Mouse (Mus musculus): ENCODE measurements at regions not wholly inside any gene's neighbourhood (a gene's known extent, or its start where the extent isn't known, plus 50 kb on each side); places are given as distances from the start of the nearest gene placed in this dataset.

DNA sequence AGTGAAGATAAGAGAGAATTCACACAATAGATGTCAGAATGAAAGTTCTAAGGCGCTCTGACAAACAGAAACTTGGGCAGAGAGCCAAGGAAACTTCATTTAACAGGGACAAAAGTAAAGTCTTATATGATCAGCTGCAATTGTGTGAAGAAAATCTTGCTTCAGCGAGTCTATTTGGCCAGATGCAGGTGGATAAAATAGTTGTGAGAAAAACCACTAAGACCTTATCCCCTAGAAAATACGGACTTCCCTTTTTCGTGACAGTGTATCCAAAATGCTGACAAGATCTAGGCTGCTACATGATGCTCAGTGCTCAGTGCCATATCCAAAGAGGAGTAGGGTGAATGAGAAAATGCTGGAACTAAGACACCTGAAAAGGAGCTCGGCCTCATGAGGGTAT is 274.7 kb upstream of the Ppargc1a start:
- DNase-seq (ENCODE audit: low read depth in 2 of 2, low spot score in 2 of 2): no peak

DNA sequence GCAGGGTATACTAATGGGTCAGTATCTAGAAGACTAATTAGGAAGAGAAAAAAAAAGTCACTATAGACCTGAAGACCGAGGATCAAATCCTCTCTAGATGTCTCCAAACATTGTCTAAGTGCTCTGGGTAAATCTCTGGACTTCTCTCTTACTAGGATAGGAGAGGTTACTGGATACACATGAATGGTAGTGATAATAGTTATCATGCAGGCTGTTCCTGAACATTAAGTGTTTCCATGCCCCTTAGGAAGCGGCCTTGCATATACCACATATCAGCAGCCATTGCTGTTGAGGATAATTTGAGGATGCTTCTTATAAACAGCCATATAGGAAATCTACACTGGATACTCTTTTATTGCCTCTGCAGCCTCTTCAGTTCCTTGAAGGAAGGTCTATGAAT is 274.2 kb upstream of the Ppargc1a start:
- DNase-seq (ENCODE audit: low read depth in 2 of 2, low spot score in 2 of 2): no peak

DNA sequence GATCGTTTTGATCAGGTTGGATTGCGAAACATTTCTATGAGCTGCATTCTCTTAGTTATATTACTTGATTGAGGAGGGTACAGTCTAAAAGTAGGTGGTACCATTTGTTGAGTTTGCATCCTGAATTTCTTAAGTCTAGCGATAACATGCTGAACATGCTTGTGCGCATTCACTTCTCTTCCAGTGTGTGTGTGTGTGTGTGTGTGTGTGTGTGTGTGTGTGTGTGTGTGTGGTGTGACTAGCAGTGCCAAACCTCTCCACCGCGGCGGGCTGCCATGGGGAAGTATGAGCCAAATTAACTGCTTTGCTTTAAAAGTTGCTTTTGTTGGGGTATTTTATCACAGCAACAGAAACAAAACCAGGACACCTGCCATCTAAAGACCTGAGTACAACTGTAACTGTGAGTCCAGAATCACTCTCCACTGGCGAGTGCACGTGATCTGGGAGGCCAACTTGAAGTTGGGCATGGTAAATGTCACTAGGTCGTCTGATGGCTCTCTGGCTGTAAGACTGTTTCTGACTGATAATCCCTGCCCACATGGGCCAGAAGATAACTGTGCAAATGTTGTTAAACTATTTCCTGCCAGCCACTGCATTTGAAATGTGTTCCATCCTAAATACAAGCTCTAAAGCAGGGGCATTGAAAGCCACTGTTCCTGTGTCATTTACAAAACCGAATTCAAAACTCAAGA is 273.3 kb upstream of the Ppargc1a start:
- DNase-seq (ENCODE audit: low read depth in 2 of 2, low spot score in 2 of 2): no peak

DNA sequence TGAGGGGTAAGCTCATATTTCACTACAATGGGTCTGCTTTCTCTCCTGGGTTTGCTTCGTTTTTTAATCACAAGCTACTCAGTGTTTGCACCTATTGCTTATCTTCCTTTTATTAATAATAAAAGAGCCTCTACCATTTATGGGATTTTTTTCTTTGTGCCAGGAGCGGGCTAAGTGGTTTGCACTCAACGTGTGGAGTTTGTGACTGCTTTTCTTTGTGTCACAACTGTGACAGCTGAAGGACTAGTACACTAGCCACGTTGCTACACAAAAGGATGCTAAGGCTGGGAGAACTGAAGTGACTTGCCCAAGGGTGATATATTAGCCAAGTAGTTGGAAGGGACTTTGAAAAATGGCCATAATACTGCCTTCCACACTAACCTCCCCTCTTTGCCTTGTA is 271.8 kb upstream of the Ppargc1a start:
- no peak for DNase-seq (ENCODE audit: low read depth in 2 of 2, low spot score in 2 of 2)

DNA sequence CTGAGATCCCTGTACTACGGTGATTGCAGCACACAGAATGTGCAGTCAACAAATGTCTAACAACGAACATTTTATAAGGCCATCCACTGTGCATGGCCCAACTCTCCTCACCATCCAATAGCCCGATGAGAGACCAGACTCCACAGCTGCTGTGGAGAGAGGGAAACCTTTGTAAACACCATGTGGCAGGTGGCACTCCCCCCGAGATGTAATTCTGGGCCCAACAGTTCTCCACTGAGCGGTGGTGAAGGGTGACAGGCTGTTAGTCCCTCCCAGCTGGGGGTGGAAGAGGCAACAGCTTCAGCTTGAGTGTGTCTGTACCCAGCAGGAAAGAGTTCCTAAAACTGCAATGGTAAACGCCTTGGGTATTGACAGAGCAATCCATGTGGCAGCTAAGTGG is 263.0 kb upstream of the Ppargc1a start:
- DNase-seq (ENCODE audit: low read depth in 2 of 2, low spot score in 2 of 2): no peak

DNA sequence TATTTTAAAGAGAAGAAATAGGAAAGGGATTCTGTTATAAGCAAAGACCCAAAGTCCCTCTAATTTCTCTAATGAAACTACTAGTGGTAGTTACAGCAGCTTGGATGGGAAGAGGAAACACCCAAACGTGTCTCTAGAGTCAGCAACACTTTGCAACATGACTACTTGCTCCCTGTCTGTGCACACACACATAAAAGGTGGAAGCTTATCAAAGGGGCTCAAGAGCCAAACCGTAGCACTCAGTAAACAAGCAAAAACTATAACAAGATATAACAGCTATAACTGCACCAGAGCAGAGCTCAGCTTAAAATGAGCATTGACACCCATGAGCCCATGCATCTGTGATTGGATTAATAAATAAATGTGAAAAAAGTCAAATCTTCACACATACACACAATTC is 262.5 kb upstream of the Ppargc1a start:
- DNase-seq (ENCODE audit: low read depth in 2 of 2, low spot score in 2 of 2): no peak

DNA sequence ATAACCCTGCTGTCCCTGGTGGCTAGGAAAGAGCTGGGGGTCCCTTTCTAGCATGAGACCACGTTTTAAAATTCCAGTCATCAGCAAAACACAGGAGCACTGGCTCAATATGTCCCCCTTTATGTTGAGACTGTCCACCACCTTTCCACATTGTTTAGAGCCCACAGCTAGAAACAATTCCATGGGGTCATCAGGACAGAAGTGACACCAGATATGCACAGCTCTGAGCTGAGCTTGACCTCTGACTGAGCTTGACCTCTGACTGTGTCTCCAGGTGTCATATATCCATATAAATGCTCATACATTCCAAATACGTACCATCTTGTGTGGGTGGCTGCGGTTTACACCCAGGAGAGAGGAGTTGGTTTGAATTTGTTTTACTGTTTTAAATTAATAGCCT is 262.1 kb upstream of the Ppargc1a start:
- DNase-seq (ENCODE audit: low read depth in 2 of 2, low spot score in 2 of 2): no peak

DNA sequence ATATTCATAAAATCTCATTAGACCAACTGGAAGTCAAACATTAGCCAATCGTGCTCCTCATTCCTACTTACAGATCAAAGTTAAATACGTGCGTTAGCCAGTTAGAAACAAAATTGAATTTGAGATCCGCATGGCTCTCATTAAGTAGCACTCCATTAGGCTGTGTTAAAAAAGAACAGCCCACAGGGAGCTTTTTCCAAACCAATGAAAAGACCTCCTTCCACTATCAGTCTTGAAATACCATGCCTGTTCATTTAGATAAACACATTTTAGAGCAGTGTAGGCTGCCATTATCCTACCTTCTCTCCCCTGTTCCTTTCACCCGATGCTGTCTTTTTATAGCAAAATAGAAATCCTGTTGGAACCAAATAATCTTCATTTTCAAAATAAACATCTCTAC is 261.5 kb upstream of the Ppargc1a start:
- no peak for DNase-seq (ENCODE audit: low read depth in 2 of 2, low spot score in 2 of 2)

DNA sequence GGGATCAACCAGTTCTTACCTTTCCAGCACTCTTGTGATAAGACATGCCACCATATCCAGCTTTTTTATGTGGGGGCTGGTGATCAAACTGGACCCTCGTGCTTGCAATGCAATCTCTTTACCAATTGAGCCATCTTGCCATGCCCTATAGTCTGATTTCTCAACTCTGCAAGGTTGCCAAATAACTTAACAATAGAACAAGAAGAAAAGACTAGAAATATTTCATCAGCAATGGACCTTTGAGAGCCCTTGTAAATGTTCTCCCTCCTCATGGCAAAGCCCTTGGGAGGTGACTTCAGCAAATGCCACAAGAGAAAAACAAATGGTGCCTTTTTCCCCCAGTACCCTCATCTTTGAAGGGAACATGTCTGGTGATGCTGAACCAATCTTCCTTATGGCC is 258.7 kb upstream of the Ppargc1a start:
- DNase-seq (ENCODE audit: low read depth in 2 of 2, low spot score in 2 of 2): no peak

DNA sequence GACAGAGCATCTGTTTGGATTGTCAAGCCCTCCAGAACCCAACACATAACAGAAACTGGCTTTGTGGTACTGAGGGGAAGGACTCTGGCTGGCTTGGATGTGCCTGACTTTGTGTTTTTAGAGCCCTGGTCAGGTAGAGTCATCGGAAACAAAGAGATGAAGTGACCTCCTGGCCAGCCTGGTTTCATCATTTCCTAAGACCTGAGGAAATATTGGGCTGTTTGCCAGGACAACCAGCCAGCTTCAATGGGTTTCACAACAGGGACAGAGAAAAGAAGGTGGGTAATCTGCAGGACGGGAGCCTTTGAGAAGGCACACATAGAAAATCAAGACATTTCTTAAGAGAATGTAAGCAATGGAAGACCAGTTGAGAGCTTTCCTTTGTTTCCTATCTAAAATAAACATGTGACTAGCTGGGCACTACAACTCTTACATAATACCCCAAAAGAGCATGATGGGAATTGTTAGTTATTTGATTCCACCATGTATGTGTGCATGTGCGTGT is 258.1 kb upstream of the Ppargc1a start:
- no peak for DNase-seq (ENCODE audit: low read depth in 2 of 2, low spot score in 2 of 2)

DNA sequence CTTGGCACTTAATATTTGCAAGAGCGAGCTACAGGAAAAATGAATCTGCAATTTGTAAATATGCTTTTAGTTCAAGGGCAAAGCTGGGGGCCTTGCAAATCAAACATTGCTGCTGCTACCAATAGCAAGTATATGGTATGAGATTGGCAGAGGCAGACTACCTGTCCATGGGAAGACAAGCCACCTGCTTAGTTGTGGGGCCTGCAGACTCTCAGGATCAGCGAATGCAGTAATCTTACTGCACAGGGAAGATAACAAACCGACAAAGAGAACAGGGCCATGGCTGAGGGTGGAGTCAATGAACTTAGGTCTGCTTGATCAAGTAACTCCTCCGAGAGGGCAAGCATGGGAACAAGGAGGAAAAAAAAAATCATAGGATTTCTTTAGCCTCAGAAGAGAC is 257.2 kb upstream of the Ppargc1a start:
- no peak for DNase-seq (ENCODE audit: low read depth in 2 of 2, low spot score in 2 of 2)

DNA sequence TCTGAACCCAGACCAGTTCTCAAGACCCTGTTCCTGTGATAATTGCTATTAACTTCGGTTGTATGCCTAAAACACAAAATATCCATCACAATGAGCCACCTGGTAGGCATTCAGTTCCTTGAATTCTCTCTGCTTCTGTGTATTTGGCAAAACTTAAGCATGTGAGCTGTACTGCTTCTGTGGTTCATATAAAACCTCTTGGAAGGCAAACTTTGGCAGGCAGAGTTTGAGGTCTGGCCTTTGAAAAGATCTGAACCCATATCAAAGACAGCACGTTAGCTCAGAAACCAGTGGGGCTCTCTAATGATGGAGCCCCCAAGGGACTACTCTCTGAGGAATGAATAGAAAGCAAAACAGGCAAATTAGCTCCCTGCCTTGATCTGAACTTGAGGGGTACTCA is 256.1 kb upstream of the Ppargc1a start:
- no peak for DNase-seq (ENCODE audit: low read depth in 2 of 2, low spot score in 2 of 2)

DNA sequence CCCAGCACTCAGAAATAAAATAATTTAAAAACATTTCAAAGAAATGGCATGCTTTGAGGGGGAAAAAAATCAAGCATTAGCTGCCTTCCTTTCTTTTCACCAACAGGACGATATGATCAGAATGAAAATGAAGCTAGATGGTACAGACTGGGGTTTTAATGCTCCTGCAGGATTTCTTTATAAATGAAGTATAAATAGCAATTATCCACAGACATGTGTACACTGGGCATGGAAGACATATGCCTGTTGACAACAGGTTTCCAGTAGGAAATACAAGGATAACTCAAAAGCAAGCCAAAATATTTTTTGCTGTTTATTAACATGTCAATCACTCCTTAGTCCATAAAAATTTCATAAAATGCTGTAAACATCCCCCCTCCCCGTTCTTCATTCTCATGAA is 248.7 kb upstream of the Ppargc1a start:
- no peak for DNase-seq (ENCODE audit: low read depth in 2 of 2, low spot score in 2 of 2)

DNA sequence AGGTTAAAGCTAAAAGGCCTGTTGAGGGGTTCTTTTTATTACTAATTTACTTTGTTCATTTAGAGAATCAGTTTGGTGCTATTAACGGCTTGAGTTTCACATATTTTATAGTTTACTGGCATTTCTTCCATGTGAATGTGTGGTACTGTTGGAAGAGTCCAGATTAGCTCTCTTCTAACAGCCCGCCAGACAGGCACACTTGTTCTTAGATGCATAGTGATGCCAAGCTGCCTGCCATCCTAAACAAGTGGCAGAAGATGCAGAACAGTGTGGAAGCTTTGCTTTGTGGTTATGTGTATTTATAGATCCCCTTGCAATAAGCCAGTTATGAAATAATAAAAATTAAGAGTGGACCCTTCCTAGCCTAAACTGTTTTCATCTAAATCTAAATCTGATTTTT is 244.2 kb upstream of the Ppargc1a start:
- DNase-seq (ENCODE audit: low read depth in 2 of 2, low spot score in 2 of 2): no peak

DNA sequence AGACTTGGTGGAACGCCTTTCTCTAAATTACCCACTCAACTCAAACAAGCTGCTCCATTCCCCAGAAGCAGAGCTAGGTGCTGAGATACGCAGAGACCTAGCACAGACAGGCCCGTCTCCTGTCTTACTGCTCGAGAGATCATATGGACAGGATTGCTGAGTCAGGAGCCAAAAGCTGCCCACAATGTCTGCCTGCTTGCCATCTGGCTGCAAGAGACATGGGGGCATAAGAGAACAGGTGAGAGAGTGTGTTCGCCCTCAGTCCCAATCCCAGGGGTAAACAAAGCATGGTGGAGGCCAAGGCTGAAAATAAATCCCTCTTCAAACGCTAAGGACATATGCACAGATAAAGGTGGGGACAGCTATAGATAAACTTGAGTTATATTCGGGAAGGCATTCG is 234.0 kb upstream of the Ppargc1a start:
- no peak for DNase-seq (ENCODE audit: low read depth in 2 of 2, low spot score in 2 of 2)

DNA sequence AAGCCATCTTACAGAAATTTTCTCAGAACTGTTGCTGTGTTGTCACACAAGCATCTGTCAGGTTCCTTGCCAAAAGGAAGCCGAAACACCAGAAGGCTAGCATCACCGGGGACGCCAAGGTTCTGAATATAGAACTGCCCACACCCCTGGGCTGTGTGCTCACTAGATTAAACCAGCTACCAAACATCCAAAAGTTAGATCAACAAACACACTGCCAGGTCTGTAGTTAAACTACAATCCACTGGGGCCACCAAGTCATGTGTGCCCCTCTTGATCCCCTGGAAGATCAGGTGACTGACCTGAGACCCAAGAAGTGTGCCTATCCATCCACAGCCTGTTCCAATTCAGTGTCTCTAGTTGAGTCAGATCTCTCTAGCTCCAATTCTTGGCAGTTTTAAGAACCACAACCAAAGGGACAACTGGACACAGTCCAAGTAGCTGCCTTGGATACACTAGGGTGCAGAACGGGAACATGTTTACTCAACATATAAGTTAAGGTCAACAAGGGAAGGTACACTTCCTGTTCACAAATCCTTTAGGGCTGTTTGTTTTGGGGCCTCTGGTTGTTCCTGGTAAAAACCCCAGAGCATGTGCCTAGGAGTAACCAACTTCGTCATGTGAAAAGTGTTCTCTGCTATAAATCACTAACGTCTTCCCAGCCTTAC is 232.0 kb upstream of the Ppargc1a start:
- no peak for DNase-seq (ENCODE audit: low read depth in 2 of 2, low spot score in 2 of 2)

DNA sequence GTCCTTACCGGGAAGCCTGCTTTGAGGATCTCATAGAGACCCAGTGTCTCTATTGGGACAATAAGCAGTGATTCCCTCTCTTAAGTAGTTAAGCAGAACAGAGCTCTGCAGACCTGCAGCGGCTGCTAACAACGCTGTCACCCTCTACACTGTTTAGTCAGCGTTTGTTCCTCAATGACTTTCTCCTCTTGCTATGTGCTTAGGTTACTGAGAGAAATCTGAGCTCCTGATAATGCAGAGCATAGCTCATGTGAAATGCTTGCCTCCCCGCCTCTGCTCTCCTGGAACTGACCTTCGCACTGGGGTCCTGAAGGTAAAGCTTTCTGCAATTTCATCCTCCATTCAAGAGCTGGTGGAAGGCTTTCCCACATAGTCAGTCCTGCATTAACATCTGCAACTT is 226.6 kb upstream of the Ppargc1a start:
- no peak for DNase-seq (ENCODE audit: low read depth in 2 of 2, low spot score in 2 of 2)

DNA sequence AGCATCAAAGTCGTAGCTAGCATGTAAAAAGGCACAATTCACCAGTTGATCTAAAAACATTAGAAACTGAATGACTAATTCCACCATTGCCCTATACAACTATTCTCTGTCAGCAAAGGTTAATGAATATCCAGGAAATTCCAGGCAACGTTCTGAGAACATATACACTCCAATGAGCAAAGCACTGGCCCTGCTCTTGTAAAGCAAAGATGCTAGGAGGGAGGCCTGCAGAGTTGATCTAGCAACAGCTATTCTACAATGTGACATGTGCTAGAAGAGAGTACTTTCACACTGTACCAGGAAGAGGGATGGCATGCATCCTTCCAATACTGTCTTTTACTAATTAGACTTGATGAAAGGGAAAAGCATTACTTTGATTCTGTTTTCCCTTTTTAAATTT is 225.4 kb upstream of the Ppargc1a start:
- DNase-seq (ENCODE audit: low read depth in 2 of 2, low spot score in 2 of 2): no peak

DNA sequence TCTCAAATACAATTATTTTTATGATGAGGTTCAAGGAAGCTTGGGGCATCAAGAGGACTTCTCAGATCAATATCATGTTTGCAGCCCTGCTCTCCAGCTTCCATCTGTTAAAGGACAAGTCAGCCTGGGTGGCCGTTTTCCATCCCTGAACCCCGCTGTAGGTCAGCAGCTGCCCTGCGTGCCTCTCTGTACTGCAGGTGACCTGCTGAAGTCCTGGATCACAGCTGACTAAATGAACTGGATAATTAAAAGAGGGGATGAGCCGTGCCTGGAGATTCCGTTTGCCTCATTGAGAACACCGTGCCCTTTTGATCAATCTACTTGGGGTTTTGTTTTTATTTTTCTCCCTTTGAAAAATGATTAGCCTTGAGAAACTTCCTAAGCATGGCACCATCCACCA is 221.2 kb upstream of the Ppargc1a start:
- DNase-seq (ENCODE audit: low read depth in 2 of 2, low spot score in 2 of 2): no peak

DNA sequence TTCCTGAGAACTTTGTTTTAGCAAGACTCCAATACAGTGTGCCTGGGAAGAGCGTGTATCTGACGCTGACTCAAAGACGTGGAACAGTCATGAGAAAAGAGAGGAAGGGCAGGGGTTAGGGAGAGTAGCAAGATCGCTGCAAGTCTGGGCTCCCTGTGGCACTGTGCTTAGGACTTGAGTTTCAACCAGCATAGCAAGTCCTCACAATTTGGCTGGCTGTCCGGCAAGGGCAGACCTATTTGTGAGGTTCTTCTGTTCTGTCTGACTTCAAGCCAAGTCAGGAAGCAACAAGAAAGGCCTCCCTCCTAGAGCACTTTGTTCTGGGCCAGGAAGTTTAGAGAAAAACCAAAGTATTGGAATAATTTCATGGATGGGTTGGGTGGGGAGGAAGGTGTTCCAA is 216.0 kb upstream of the Ppargc1a start:
- no peak for DNase-seq (ENCODE audit: low read depth in 2 of 2, low spot score in 2 of 2)

DNA sequence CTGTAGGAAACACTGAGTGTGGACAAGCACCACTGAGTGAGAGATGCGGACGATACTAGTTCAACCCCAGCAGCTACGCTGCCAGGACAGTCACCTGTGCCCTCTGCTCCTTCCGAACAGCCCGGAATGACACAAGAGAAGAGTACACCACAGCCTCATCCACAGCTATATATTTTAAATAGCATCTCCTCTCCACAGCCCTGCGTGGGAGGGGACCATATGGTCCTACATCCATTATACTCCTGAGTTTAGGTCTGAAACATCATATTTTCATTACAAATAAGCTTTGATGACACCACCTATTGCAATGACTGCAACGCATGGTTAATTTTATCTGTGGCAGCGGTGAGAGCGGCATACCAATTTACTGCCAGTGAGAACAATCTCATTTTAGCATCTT is 215.6 kb upstream of the Ppargc1a start:
- no peak for DNase-seq (ENCODE audit: low read depth in 2 of 2, low spot score in 2 of 2)

DNA sequence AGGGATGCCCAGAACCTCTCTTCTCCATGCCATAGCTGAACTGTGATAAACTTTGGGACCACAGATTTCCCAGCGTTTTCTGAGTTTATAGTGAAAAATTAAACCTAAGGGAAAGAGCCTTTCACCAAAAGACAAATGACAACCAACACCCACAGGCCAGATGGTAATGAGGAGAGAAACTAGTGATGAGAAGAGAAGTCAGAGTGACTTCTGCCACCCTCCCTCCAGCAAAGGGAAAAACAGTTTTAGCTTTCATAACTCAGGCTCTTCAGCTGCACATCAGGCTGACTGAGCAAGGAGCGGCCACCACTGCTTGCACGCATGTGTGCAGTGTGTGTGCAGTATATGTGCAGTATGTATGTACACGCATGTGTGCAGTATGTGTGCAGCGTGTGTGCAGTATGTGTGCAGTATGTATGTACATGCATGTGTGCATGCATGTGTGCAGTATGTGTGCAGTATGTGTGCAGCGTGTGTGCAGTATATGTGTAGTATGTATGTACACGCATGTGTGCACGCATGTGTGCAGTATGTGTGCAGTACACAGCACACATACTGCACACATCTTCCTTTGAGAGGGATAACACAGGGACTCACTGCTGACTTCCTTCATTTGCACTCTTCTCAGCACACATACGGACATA is 208.1 kb upstream of the Ppargc1a start:
- no peak for DNase-seq (ENCODE audit: low read depth in 2 of 2, low spot score in 2 of 2)

DNA sequence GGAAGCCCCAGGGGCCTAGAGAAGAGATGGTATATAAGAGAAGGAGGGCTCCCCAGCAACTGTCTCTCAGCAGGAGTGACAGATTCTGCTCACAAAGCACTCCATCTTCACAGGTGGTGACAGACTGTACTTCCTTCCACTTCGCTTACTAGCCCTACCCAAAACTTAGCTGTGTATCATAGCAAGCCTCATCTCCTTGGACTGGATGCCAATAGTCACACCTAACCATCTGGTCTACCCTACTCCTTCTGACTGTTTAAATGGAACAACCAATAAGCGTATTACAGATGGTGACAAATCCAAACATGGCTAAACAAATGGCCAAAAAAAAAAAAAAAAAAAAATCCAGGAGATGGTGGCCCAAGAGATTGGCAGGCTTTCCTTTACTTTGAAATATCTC is 204.1 kb upstream of the Ppargc1a start:
- DNase-seq (ENCODE audit: low read depth in 2 of 2, low spot score in 2 of 2): no peak
